Mouse (Mus musculus) liver, embryonic 11.5 days (tissue): Measurements from ENCODE around the gene Alk. TPM values are rescaled to one million over a fixed set of nuclear protein-coding genes. Genes with fewer than 3 reads are reported as not detected.

ENCODE experiments used
- ATAC-seq: fragments of 200-750 bp; cut with Nextera tagmentation; replicated peaks from 2 replicates; pipeline ENCODE4 v1.8.0; 2017; ENCODE audit warnings: moderate number of reproducible peaks, mild to moderate bottlenecking, moderate TSS enrichment, moderate library complexity; ENCODE audit not compliant: low FRiP score
- DNase-seq: peaks from one replicate; pipeline ENCODE4 v3.0.0-alpha.2; 2017; ENCODE audit warnings: low spot score
- H3K27ac ChIP-seq: fragments of 300-500 bp; sonication (generic); 2 replicates; pipeline ENCODE4 v1.5.1; 2014; ENCODE audit warnings: mild to moderate bottlenecking, low read depth, low read length, control low read depth
- H3K27me3 ChIP-seq: fragments of 300-500 bp; sonication (generic); replicated peaks from 2 replicates; pipeline ENCODE4 v1.6.1; 2014; ENCODE audit warnings: low read length, mixed read lengths; ENCODE audit not compliant: control insufficient read depth, insufficient read depth
- H3K36me3 ChIP-seq: fragments of 300-500 bp; sonication (generic); 2 replicates; pipeline ENCODE4 v1.6.1; 2014; ENCODE audit warnings: mild to moderate bottlenecking, low read length, moderate library complexity, mixed read lengths; ENCODE audit not compliant: control insufficient read depth, insufficient read depth
- H3K4me1 ChIP-seq: fragments of 300-500 bp; sonication (generic); replicated peaks from 2 replicates; pipeline ENCODE4 v1.6.1; 2014; ENCODE audit warnings: low read length, mixed read lengths; ENCODE audit not compliant: control insufficient read depth, insufficient read depth
- H3K4me2 ChIP-seq: fragments of 300-500 bp; sonication (generic); 2 replicates; pipeline ENCODE4 v1.6.1; 2014; ENCODE audit warnings: mild to moderate bottlenecking, control low read depth, moderate library complexity
- H3K4me3 ChIP-seq: fragments of 300-500 bp; sonication (generic); 2 replicates; pipeline ENCODE4 v1.5.1; 2014; ENCODE audit warnings: low read depth, low read length, control low read depth
- H3K9ac ChIP-seq: fragments of 300-500 bp; sonication (generic); 2 replicates; pipeline ENCODE4 v1.6.1; 2014; ENCODE audit warnings: low read depth, low read length, control low read depth
- H3K9me3 ChIP-seq: fragments of 300-500 bp; sonication (generic); 2 replicates; pipeline ENCODE4 v1.6.1; 2016; ENCODE audit warnings: low read length, inconsistent platforms, mixed read lengths; ENCODE audit not compliant: control insufficient read depth
- WGBS: fragments of 180-500 bp; shearing (Covaris S2); extraction: QIAGEN DNeasy Blood & Tissue Kit; methylation state at CpG from one replicate; pipeline ENCODE4 v1.1.7; 2014; 5-methylcytosine and 5-hydroxymethylcytosine counted together
- polyA plus RNA-seq: library from polyadenylated mRNA; unstranded; fragments of >200 nt; fragmentation: Nextera tagmentation; extraction: Ambion mirVana; gene quantifications from 2 replicates; pipeline ENCODE4 v1.2.1, GENCODE M21; 2014

The Alk gene
- polyA plus RNA-seq, 1 experiment from 2014 or later, result 0.21 TPM

DNA sequence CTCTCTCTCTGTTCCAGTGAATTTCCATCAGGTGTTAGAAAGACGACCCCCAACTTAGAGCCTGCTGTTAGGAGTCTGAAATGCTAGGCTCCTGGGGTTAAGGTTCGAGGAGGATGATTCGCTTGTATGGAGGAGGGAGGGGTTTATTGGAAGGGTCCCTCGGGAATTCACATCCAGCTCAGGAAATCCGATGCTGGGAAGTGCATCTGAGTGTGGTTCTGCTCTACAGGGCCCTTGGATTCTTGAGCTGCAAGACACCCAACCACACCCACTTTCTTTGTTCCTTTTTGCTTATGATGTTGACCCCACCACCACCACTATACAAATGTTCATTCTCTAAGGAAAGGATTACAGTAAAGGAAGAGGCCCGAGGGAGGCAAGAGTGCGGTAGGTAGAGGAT is 81.4 kb downstream of the Alk start:
- Histone ChIP-seq H3K9ac (no peak overlapping the region), H3K27ac (no peak overlapping the region), H3K27me3 (no peaks in the 10 kb centered on the region), H3K4me3 (no peak overlapping the region), H3K4me2 (no peak overlapping the region), H3K9me3 (no peaks in the 10 kb centered on the region), H3K36me3 (no peaks in the 10 kb centered on the region), H3K4me1 (no peaks in the 10 kb centered on the region)
- DNase-seq (no peak), ATAC-seq (no peak)
- 62% methylated on average over 7 of the region's 7 CpGs for WGBS

DNA sequence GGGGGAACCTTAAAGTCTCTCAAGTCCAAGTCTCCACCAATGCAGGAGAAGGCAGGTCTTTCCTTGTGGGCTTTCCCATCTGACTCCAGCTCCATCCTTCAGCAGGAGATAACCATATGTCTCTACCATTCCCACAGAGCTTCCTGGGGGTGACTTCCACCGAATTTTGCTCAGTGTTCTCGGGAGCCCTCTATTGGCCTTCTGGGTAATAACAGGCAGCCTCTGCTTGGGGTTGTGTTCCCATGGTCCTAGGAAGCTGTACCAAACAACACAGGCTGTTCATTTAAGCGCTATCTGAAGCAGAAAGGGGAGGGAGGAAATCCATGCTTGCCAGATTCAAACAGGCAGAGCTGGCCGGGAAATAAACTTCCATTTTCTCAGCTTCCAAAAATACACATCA is 82.0 kb downstream of the Alk start:
- Histone ChIP-seq H3K9ac (no peak overlapping the region), H3K27ac (no peak overlapping the region), H3K4me2 (no peak overlapping the region), H3K9me3 (no peaks in the 10 kb centered on the region), H3K36me3 (no peaks in the 10 kb centered on the region), H3K4me3 (no peak overlapping the region), H3K4me1 (no peaks in the 10 kb centered on the region), H3K27me3 (no peaks in the 10 kb centered on the region)
- WGBS, result 25% methylated on average over 4 of the region's 4 CpGs
- DNase-seq (no peak), ATAC-seq (no peak)

DNA sequence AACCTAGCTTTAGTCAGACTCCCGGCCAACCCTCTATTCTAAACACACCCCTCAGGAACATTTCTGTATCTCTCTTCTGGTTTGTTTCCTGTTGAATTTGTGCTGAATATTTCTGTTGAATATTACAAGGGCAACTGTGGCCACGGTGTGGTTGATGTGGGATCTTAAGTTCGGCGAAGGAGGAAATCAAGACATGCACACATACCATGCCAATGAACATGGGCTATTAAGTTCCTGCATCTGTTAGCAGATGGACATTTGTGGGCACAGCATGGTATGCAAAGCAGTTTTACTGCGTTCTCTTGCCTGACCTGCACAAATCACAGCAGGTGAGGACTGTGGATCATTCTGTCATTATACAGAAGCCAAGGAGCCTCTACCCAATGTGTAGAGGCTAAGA is 83.1 kb downstream of the Alk start:
- Histone ChIP-seq H3K9me3 (no peaks in the 10 kb centered on the region; the same call in 1 of the 2 replicates), H3K27me3 (no peaks in the 10 kb centered on the region), H3K4me1 (no peaks in the 10 kb centered on the region), H3K9ac (no peak overlapping the region), H3K4me3 (no peak overlapping the region), H3K27ac (no peak overlapping the region), H3K4me2 (no peak overlapping the region), H3K36me3 (no peaks in the 10 kb centered on the region)
- no peak for DNase-seq
- whole genome bisulfite sequencing, result 74% methylated on average over 5 of the region's 5 CpGs
- no peak for ATAC-seq

DNA sequence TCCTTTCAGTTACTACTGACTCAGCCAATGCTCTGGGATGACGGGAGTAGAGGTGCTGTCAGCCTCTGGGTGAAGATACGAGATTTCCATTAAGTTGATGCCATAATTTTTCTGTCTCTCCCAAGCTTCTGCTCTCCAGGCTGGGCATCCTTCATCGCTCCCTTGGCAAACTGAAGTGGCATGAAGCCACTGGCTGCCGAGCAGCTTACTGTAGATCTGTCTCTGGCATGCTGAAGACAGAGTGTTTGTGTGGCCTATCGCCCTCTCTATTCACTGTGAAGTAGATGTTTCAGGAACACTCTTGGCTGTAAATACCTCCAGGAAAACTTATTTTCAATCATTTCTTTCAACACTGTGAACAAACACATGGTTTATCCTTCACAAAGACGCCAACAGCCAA is 93.7 kb downstream of the Alk start:
- H3K4me3 ChIP-seq, result no peak overlapping the region
- no peak overlapping the region for H3K9ac ChIP-seq
- no peaks in the 10 kb centered on the region for H3K27me3 ChIP-seq
- H3K4me2 ChIP-seq, result no peak overlapping the region
- no peaks in the 10 kb centered on the region for H3K4me1 ChIP-seq
- H3K36me3 ChIP-seq, result no peaks in the 10 kb centered on the region
- DNase-seq (no peak), ATAC-seq (no peak)
- no peaks in the 10 kb centered on the region; the same call in 1 of the 2 replicates for H3K9me3 ChIP-seq
- no peak overlapping the region for H3K27ac ChIP-seq
- WGBS, result 79% methylated on average over 6 of the region's 6 CpGs

DNA sequence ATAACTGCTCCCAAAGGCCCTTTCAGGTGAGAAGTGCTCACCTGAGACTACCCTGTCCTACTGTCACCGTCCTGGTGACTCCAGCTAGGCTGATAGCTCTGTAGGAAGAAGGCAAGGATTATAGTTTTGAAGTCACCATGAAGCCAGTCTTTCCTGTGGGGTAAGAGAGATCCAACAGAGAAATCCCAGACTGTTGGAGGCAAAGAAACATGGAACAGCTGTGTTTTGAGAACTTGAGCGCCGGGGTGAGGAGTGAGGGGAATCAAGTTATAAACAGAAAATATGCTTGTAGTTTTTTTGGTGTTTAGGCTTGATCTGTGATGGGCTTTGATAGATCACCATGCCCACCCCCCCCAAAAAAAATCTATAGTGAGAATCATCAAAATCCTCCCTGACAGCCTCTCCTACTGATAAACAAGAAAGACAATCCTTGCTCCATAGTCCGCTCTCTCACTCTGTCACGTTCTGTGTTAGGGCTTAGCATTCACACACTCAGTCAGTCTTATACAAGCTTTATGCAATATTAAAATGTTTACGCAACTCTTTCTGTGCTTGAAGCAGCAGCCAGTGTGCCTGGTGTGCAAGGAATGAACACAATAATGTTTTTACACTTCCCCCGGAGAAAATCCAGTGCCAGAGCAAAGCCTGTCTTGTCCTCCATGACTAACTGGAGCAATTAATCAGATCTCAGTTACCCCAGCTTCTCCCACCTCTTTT is 95.6 kb downstream of the Alk start:
- H3K27me3 ChIP-seq, result no peaks in the 10 kb centered on the region
- WGBS, result 89% methylated on average over 7 of the region's 7 CpGs
- H3K4me1 ChIP-seq, result no peaks in the 10 kb centered on the region
- H3K9ac ChIP-seq, result no peak overlapping the region
- H3K27ac ChIP-seq, result no peak overlapping the region
- DNase-seq (no peak), ATAC-seq (no peak)
- H3K4me3 ChIP-seq, result no peak overlapping the region
- H3K36me3 ChIP-seq, result no peaks in the 10 kb centered on the region
- H3K9me3 ChIP-seq, result no peaks in the 10 kb centered on the region
- no peak overlapping the region for H3K4me2 ChIP-seq

DNA sequence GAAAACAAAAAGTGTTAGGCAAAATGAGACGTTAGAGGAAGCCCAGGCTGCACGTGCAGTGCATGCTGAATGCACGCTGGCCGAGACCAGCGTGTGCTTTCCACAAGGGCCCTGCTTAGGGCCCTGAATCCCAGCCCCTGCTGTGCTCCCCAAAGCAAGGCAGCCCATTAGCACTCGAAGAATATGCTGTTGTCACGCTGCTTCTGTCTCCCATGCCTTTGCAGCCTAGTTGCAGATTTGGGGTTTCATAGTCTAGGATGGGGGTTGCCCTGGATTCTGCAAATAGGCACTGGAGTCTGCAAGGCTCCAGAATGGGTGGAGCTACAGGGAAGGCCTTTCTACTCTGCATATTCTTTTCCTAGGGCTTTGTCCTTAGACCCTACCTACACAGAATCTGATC is 99.2 kb downstream of the Alk start:
- DNase-seq (no peak), ATAC-seq (no peak)
- no peak overlapping the region for H3K27ac ChIP-seq
- no peak overlapping the region for H3K4me2 ChIP-seq
- H3K4me1 ChIP-seq, result no peaks in the 10 kb centered on the region
- H3K9me3 ChIP-seq, result no peaks in the 10 kb centered on the region
- H3K36me3 ChIP-seq, result no peaks in the 10 kb centered on the region
- H3K27me3 ChIP-seq, result no peaks in the 10 kb centered on the region
- no peak overlapping the region for H3K4me3 ChIP-seq
- WGBS, result 63% methylated on average over 7 of the region's 7 CpGs
- H3K9ac ChIP-seq, result no peak overlapping the region

DNA sequence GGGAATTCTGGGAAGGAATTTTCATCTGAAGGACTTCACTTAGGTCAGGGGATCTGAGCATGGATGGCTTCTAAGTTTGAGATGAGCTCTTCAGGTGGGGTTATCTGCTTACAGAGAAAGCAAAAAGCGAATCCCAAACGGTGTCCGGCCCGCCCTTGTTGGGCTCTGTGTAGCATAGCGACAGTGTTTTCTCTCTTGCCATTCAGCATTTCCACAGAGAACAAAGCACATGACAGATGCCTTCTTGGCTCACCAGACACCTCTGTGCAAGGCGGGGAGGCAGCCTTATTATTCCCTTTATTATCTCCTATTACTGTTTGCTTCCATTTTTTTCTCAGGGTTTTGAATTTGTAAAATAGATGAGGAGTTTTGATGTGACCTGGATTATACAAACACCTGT is 99.8 kb downstream of the Alk start:
- no peaks in the 10 kb centered on the region for H3K9me3 ChIP-seq
- no peak overlapping the region for H3K27ac ChIP-seq
- H3K27me3 ChIP-seq, result no peaks in the 10 kb centered on the region
- no peaks in the 10 kb centered on the region for H3K4me1 ChIP-seq
- no peak for DNase-seq
- ATAC-seq, result no peak
- H3K4me2 ChIP-seq, result no peak overlapping the region
- no peak overlapping the region for H3K9ac ChIP-seq
- H3K36me3 ChIP-seq, result no peaks in the 10 kb centered on the region
- 91% methylated on average over 6 of the region's 6 CpGs for WGBS
- no peak overlapping the region for H3K4me3 ChIP-seq

DNA sequence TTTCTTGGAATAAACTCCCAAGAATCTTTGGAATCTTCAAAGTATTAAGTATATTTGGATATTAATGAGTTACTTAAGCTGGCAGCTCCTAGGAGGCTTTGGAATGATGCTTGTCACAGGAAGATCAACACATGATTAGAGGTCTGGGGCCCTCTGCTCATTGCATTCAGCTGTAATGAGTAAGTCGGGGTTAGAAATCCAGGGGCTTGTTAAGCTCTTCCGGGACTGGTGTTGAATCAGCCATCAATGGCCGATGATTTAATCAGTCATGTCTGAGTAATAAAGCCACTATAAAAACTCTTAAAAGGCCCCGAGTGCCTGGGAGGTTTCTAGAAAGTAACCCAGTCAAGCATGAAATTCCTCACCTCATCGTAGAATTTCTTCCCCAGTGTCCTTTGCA is 109.0 kb downstream of the Alk start:
- no peaks in the 10 kb centered on the region for H3K4me1 ChIP-seq
- DNase-seq (no peak), ATAC-seq (no peak)
- H3K4me3 ChIP-seq, result no peak overlapping the region
- no peaks in the 10 kb centered on the region for H3K9me3 ChIP-seq
- WGBS, result 86% methylated on average over 5 of the region's 5 CpGs
- H3K36me3 ChIP-seq, result no peaks in the 10 kb centered on the region
- no peak overlapping the region for H3K9ac ChIP-seq
- H3K27me3 ChIP-seq, result no peaks in the 10 kb centered on the region
- no peak overlapping the region for H3K4me2 ChIP-seq
- no peak overlapping the region for H3K27ac ChIP-seq

DNA sequence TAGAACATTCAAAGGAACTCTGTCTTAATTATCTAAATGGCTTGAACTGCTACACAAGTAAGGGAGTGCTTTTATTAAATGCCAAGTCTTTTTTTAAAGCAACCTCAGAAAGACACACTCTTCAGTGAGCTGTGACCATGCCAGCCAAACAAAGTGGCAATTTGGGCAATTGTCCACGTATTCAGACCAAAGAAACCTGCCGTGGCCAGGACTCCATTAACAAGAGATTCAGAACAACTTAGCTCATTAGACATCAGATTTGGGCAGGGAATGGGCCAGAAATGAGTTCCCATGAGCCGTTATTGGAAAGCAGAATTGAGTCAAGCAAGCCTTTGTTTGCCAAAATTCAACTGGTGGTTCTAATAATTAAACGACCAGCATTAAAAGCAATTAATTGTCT is 118.8 kb downstream of the Alk start:
- ATAC-seq, result no peak
- 80% methylated on average over 4 of the region's 4 CpGs for WGBS
- H3K27ac ChIP-seq, result no peak overlapping the region
- H3K36me3 ChIP-seq, result no peaks in the 10 kb centered on the region
- no peaks in the 10 kb centered on the region for H3K4me1 ChIP-seq
- H3K4me2 ChIP-seq, result no peak overlapping the region
- no peaks in the 10 kb centered on the region for H3K27me3 ChIP-seq
- no peak for DNase-seq
- no peak overlapping the region for H3K4me3 ChIP-seq
- H3K9me3 ChIP-seq, result no peaks in the 10 kb centered on the region
- H3K9ac ChIP-seq, result no peak overlapping the region
